13 mouse cellular contexts compared by ENCODE assay signal in the genomic region with DNA sequence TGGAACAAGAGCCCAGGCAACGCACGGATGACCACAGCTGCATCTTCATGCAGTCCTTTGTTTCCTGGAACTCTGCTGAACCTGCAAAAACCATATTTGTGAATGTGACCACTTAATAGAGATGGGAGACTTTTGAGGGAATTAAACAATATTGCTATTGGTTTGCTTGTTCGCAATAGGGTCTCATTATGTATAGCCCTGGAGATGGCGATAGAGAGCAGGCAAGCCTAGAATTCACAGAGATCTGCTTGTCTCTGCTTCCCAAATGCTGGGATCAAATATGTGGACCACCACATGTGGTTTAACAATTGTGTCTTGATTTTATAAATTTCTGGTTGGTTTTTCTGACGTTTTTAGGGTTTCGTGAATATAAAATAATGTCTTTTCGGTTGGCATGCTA. TPM values are rescaled to one million over a fixed set of nuclear protein-coding genes. Genes with fewer than 3 reads are reported as not detected.
DNase-seq lines count a peak whose midpoint lies in the region; TF ChIP-seq lines count a peak whose summit lies in the region.
"Had no signal": no experiment of that assay in that cellular context is flagged by ENCODE, and none has a peak within 500 bp of the region (broad histone marks: within the 10 kb centered on the region; RNA-seq: fewer than 3 reads in every experiment).

No protein-coding gene starts in this region.

- WGBS in lung, adult 2 months = 91% methylated on average over 7 of the region's 7 CpGs

- no peak for TF ChIP-seq CTCF in lung, adult 2 months (IDR thresholded peaks at IDR 0.05; ENCODE audit: insufficient read depth, low read length)

- no peak for TF ChIP-seq POLR2A in lung, adult 2 months (IDR thresholded peaks at IDR 0.05; ENCODE audit: borderline replicate concordance, extremely low read depth, low read depth, low read length)

- no peak overlapping the region for H3K4me3 ChIP-seq in lung, adult 2 months (replicated peaks; ENCODE audit: extremely low read depth, low read depth, low read length)
- H3K4me3 ChIP-seq: limb, embryonic 15.5 days had no signal

- peak; percentile 24 for DNase-seq in heart, adult 11 months
- no peak for DNase-seq in heart, adult 8-10 months (ENCODE audit: low spot score)
- peak; percentile 17 for DNase-seq in lung, postnatal 36 days
- no peak for DNase-seq in lung, adult 2 months
- DNase-seq in ZHBTc4 (ENCODE audit: low read depth, low spot score) = peak; percentile 16
- peak; percentile 34 for DNase-seq in thymus, postnatal 25 days
- no peak for DNase-seq in cerebellum, postnatal 10 days
- DNase-seq in layer of hippocampus, adult 8-10 months (ENCODE audit: low spot score in 2 of 2) = no peak
- DNase-seq: cerebellum, adult 18-20 months; heart, postnatal 14 days; kidney, postnatal 14 days; right cerebral cortex, postnatal 25 days had no signal

- no peaks in the 10 kb centered on the region for H3K4me1 ChIP-seq in lung, adult 2 months (ENCODE audit: control insufficient read depth, insufficient read depth, low read length)
- H3K4me1 ChIP-seq: limb, embryonic 15.5 days had no signal

RNA-seq across cellular contexts. Expression of a gene that starts 25.2 kb away (rescaled TPM):
- total RNA-seq in heart, adult 8-10 months (2022) = 10 to 100 TPM in 3 of 4 experiments, 1 to 10 TPM in 1; 8.5 to 14.7 (median 11.9) TPM
- 1.0 and 1.6 TPM in 2 replicates for polyA plus RNA-seq in lung, adult 2 months (2012; rRNA removed)
- total RNA-seq in layer of hippocampus, adult 8-10 months (2022) = 1 to 10 TPM; 2.1 to 2.8 (median 2.4) TPM

Comparison
In these comparisons a context has a peak if more than half of its experiments do, and no peak if none do; other contexts are left out.
1. DNase-seq: peak in heart, adult 11 months (single experiment), lung, postnatal 36 days (single experiment), ZHBTc4 (single experiment) and thymus, postnatal 25 days (single experiment); none in heart, adult 8-10 months (single experiment), lung, adult 2 months (single experiment), cerebellum, postnatal 10 days (0 of 2) and layer of hippocampus, adult 8-10 months (0 of 2).